Mouse (Mus musculus): ENCODE data around the gene Top2a.

Gene Top2a

DNA sequence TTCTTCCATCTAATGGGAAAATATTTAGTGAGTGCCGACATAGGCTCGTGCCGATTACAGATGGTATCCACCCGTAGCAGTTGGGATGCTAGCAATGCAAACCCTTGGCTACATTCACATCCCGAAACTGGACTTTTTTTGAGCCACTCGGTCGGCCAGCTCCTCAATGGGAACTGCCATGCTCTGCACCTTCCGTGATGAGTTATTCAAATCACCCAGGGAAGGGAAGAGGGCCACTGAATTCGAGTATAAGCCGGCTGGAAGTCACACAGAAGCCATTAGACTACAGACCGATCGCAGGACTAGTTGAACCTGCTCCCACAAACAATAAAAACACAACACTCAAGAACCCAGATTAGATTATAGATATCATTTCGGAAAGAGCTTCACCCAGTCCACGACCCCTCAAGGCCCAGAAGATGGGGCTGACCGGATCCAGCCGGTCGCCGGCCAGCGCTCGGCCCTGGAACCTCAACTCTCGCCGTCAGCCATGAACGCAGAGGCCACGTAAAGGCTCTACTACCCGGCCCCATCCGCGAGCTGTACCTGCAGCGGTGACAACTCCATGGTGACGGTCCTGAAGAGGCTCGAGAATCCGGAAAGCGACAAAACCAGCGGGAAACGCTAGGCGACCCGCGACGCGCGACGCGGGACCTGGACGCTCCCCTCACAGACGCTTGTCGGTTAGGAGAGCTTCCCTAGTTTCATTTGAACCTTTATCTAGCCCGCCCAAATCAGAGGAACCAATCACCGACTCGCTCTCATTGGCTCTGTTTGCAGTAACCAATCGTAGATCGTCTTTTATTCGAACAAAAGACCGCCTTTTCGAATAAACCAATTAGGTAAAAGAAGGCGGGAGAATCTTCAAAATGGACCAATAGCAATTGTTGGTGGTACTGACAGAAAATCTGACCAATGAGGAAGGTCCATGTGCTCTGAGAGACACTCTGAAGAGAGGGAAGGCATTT is at the start of gene Top2a:
Gene Top2a, minus strand, starts transcription at position 690 of the 968 bp plus-strand sequence.
- in situ Hi-C loops (cut with MseI, MboI), result no loop called here

DNA sequence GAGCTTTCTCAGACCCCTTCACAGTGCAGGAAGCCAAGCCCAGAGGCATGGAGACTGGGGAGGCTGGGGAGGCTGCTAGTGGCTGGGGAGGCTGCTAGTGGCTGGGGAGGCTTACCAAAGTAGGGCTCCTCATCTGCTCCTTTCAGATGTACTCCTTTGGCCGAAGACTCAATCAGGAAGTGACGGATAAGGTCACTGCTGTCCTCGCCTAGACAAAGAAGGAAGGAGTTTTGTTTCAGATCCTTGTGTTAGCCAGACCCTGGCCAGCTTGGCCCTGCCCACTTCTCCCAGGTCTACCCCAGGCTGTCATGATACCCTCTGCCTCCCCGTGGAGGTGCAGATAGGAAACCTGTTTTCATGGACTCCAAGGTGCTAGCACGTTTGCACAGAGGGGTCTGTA is 49.8 kb upstream of the Top2a start:
- in situ Hi-C loops (cut with MseI, MboI), result no loop called here

DNA sequence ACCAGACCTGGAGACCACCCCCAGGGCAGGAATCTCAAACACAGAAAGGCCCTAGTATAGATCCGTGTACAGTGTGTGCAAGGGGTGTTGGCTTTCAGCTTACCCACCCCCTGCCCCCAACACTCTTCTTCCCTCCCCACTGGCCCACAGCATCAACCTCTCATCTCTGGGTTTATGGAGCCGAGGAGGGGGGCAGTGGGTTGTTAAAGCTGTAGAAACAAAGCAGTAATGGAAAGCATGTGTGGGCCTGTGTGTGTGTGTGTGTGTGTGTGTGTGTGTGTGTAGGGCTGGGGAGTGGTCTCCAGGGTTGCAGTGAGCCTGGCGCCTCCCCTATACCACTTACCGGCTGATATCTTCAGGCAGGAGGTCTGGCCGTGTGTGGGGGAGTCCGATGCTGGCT is 47.9 kb upstream of the Top2a start:
- in situ Hi-C loops (cut with MseI, MboI), result no loop called here

DNA sequence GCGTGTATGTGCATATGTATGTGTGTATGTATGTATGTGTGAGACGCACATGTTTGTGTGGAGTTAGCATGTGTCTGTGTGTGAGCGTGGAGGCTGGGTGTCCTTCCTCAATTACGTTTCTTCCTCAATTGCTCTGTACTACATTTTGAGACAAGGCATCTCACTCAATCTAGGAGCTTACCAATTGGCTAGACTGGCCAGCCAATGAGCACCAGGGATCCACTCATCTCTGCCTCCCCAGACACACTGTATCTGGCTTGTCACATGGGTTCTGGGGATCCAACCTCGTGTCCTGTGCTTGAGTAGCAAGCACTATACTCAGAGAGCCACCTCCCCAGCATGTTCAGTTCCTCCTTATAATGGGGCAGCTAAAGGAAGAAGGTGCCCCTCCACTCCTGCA is 44.5 kb upstream of the Top2a start:
- in situ Hi-C loops (cut with MseI, MboI), result no loop called here

DNA sequence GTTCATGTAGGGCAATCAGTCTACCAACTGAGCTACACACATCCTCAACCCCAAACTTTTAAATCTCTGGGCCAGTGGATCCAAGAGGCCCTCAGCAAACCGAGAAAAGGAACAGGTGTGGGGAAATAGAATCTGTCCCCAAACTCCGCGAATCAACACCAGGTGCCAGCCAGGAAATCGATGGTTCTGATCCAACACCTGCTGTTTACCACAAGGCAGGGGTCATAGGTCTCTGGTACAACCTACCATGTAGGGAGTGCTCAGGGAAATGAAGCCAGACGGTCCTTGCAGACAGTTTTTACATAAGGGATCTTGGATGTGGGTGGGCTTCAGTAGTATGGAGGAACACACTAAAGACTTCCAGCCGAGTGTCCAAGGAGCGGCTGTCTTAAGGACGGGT is 43.6 kb upstream of the Top2a start:
- in situ Hi-C loops (cut with MseI, MboI), result no loop called here

DNA sequence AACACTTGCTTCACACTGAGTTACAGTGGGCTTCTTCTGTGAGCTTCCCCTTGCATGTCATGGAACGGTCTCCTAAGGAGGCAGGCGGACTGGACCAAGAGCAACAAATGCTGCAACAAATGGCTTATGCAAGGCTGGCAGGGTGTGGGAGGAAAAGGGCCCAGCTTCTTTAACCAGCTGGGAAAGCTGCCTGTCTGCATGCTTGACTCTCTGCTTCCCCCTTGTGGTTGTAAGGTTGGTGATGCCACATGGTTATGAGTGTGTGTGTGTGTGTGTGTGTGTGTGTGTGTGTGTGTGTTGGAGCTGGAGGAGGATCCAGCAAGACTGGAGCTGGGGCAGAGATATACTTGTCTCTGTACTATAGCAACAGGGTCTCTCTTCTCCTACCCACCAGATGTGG is 42.0 kb upstream of the Top2a start:
- in situ Hi-C loops (cut with MseI, MboI), result no loop called here

DNA sequence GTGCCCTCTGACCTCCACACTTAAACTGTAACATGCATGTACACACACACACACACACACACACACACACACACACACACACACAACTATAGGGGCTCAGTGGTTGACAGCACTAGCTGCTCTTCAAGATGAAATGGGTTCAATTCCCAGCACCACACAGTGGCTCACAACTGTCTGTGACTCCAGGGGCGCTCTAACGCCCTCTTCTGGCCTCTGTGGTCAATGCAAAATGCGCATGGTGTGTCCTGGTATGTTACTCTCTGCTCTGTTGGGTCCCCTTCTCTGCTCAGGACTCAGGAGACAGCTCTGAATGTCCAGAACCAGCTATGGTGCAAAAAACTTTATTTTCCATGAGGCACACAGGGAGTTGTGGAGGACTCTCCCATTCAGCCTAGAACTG is 41.4 kb upstream of the Top2a start:
- in situ Hi-C loops (cut with MseI, MboI), result no loop called here

DNA sequence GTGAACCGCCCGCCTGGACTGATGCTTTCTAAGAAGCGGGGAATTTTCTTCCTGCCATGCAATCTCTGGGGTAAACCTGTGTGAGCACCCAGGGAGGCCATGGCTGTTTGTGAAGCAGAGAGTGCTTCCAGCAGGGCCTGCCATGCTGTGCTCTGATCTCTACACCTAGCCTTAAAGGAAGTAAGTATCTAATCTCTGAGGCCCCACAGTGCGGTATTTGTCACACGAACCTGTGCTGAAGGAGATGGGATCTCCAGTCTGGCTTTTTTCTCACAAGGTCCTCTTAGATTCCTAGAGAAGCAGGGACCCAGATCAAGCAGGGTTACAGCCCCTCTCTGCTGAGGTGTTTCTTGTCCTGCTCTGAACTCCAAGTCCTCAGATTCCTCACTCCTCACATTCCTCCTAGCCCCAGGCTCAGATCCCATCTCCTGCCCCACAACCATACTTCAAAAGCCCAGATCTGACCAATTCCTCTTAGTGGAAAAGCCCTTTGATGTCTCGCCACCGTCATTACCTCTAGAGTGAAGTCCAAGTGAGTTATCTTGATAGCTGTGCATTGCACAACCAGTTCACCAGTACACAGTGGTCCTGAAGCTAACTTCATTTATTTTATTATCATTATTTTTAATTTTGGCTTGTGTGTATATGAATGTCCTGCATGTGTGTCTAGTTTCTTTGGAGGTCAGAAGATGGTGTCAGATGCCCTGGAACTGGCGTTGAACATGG is 39.6 kb upstream of the Top2a start:
- in situ Hi-C loops (cut with MseI, MboI), result no loop called here

DNA sequence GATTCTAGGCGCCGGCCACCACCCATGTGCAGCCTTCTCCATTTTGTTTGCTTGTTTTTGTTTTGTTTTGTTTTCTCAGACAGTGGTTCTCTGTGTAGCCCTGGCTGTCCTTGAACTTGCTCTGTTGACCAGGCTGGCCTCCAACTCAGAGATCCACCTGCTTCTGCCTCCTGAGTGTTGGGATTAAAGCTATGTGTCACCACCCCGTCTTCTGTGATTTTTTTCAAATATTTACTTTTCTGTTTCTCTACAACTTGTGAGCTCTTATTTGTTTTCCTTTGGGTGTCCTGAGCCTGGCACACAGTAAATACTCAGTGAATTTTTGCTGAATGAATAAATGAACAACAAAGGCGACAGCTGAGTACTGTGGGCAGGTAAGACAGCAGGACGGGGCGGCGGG is 38.7 kb upstream of the Top2a start:
- in situ Hi-C loops (cut with MseI, MboI), result no loop called here

DNA sequence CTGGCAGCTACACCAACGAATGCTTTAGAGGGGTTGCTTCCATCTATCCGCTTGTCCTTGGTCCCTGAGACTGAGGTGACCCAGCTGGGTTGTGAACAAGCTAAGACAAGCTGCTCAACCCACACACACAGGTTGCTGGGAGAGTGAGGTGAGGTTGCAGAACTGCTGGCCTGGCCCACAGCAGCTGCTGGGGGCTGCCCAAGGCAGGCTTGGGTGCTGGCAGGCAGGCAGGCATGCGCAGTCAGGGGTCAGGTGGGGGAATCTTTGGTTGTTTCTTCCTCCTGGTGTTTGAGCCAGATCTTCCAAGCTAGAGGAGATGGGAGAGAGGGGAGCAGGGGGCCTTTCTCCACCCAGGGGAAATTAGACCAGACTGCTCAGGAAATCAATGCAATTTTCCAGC is 36.4 kb upstream of the Top2a start:
- in situ Hi-C loops (cut with MseI, MboI), result no loop called here

DNA sequence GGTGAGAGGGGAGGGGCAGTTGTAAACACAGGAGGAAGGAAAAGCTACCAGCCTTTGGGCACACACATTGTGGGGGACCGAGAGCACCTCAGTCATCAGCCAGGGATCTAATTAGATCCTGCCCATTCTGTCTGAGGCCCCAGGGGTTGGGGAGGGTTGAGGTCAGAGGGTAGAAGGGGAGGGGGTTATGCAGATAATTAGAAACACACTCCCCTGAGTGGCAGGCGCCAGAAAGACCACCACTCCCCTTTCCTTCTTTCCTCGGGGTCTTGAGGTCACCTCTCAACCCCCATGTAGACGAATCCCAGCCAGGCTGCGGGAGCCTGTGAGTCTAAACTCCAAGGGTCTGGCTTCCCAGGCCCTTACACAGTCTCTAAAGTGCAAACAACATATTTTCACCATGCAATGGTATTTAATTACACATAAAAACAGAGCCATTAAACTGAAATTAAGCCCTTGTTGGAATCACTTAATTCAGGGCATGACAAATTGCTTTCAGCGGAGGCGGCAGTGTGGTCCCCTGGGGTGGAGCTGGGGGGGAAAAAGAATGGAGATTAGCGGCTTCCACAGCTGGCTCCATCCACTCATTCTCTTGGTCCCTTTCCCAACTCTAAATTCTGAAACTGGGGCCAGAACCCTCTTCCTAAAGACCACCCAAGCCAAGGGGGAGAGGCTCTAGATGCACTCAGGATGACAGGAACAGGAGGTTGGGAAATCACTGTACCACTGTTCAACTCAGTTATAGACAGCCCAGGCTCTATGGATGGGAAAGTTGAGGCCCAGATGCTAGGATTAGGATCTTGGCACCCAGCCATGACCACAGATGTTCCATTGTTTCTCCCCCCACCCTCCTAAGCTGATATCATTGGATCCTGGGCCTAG is 31.8 kb upstream of the Top2a start:
- in situ Hi-C loops (cut with MseI, MboI), result no loop called here

DNA sequence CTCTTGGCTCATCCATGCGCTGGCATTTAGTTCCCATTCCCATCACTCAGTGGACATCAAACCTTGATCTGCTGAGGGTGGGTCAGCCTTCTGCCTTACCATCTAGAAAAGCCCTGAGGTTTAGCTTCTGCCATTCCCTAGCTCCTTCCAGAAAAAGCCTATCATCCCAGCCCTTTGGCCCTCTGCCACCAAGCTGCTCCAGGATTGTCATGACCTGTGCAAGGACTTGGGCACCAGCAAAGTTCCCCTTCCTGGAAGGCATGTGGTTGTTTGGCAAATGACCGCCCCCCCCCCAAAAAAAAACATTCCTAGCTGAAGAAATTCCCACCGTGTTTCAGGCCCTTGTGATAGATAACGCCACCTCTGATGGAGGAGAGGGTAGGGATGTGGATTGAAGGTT is 31.2 kb upstream of the Top2a start:
- in situ Hi-C loops (cut with MseI, MboI), result no loop called here

DNA sequence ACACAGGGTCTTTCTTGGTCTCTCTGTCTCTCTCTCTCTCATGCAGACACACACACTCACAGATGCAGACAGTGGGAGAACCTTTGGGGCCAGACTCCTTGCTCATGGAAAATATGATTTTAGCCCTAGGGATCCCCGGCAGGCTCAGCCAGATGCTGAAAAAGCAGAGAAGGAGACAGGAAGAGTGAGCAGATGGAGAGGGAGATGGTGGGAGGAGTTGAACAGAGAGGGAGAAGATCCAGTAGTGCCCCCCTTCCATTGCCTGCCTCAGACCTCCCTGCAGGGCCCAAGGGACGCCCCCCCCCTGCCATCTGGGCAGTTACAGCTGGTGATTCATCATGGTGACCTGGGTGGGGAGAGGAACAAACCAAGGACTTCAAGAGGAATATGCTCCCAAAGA is 23.7 kb upstream of the Top2a start:
- in situ Hi-C loops (cut with MseI, MboI), result no loop called here

DNA sequence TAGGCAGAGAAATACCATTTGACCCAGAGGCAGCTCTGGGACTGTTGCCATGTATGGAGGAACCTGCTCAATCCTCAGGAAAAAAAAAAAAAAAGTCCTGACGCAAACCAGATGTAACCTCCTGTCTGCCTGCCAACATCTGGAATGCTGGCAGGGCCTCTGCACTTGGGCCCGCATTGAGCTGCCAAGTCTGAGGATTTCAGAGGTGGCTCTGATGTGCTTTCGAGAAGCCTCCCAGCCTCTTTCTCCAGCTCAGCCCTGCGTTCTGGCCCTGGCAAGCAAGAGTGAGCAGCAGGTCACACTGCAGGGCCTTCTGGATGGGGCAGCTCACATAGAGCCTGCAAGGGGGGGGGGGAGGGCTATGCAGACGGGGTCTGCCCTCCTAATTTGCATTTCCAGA is 23.1 kb upstream of the Top2a start:
- in situ Hi-C loops (cut with MseI, MboI), result no loop called here

DNA sequence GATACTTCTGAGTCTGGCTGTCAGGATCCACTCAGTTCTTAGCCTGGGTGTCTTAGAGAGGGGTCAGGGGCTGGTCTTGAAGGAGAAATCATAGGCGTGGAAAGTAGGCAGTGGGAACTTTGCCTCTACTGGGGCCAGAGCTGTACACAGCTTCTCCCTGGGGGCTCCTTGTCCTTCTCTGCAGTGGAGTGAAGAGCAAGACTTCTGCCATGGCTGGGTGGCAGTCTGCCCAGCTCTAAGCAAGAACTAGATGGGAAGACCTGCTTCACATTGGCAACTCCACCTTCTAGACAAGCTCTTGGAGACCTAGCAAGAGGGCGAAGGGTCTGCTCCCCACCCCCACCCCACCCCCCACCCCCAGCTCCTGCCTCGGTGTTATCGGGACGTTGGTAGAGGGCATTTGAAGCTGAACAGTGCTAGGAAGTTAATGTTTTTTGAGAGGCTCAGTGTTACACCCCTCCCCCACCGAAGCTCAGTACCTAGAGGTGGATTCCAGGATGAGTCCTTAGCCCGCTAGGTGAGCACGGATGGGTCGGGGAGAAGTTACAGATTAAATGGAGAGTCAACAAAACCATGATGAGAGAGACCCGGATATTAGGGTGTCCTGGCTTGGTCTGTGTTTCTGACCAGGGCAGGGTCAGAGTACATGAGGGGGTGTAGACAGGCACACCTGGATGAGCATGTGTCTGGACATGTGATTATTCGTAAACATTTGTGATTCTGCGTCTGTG is 21.3 kb upstream of the Top2a start:
- in situ Hi-C loops (cut with MseI, MboI), result no loop called here

DNA sequence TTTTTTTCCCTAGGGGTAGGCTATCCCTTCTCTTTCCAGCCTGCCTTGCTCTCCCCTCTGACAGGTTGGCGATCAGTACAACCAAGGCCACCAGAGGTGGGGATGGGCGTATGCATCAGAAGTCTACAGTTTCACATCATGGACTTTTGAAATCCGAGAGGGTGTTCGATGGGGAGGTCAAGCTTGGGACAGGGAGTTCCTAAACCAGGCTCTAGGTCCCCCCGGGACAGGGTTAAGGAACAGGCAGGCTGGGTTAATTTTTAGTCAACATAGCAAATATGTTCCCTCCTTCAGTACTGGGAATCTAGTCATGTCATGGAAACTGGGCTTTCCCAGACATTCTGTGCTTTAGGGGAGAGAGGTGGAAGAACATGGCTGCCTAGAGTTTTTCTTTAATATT is 20.3 kb upstream of the Top2a start:
- in situ Hi-C loops (cut with MseI, MboI), result loop anchor here in 1 of 2 experiments (5.0 kb wide), 1 partner anchor 73 kb away; no protein-coding TSS in a partner anchor

DNA sequence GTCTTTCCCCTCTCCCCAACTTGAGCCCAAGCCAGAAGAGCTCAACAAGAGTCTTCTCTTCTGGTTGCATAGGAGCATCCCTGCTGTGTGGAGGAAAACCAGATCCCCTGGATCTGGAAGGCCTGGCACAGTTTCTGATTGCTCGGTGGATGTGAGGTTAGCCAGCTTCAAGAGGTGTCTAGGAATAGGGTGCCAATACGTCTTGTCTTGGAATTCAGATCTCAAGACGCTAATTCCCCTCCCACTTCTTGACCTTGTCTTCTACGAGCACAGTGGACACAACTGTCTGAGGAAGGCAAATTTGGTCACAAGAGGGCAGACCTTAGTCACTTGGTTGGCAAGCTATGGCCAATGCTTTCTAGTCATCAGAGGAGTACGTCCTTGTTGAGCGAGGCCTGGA is 19.6 kb upstream of the Top2a start:
- in situ Hi-C loops (cut with MseI, MboI), result loop anchor here in 1 of 2 experiments (5.0 kb wide), 1 partner anchor 74 kb away; no protein-coding TSS in a partner anchor

DNA sequence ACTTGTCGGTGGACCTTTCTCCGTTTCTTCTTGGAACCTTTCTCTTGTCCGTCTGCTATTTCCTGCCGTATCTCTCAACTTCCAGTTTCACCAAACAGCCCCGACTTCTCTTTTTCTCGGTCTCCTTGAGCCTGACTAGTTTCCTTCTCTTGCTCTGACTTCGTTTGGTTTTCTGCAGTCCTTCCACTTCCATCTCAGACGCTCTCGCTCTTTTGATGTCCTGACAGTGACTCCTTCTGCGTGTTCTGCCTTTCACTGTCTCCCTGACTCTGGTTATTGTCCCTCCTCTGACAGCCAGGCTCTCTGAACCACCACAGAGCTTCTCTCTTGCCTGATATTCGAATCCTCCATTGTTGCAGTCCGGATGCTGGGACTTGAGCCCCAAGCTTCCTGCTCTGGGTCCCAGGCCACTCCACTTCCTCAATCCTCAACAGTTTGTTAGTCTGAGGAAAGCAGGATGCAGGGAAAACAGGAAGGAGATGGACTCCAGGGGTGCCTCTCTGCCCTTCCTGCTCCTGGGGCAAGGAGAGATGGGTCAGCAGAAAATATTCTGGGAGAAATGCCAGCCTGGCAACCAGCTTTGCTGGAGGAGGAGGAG is 18.9 kb upstream of the Top2a start:
- in situ Hi-C loops (cut with MseI, MboI), result loop anchor here in 1 of 2 experiments (5.0 kb wide), 1 partner anchor 74 kb away; no protein-coding TSS in a partner anchor

DNA sequence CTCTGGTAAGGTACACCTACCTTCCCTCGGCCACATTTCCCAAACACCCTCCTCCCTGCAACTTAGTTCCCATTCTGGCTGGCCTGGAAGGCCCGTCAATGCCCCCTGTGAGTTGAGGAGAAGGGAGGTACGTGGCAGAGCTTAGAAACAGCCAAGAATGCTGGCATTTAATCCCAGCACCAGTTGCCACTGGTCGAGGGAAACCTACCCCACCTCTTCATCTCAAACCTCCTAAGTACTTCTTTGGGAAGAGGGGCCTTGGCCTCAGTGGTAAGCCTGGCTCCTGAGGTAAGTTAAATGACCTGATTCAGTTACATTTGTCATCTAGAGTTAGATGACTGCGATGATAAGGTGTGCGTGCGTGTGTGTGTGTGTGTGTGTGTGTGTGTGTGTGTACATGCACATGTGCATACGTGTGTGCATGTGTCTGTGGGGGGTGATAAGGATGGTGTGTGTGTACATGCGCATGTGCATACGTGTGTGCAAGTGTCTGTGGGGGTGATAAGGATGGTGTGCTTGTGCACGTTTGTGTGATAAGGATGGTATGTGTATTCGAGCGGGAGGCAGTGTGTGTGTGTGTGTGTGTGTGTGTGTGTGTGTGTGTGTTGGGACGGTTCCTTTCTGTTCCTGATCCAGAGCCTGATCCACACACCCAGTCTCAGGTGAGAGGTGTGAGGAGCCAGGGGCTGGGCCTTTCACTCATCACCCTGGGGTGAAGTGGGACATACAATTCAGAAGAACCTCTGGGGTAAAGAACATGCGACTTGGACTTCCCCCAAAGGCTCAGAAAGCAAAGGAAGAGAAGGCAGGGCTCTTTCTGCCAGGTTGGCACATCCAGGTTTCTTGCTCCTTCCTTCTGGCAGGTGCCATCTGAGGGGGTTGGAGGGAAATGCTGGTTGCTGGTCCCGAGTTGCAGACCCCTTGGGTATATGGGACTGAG is 18.1 kb upstream of the Top2a start:
- in situ Hi-C loops (cut with MseI, MboI), result loop anchor here in 1 of 2 experiments (5.0 kb wide), 1 partner anchor 75 kb away; no protein-coding TSS in a partner anchor
